Mouse (Mus musculus): ENCODE measurements around the gene Tcl1b2. TPM values are rescaled to one million over a fixed set of nuclear protein-coding genes. Genes with fewer than 3 reads are reported as not detected.
A peak's percentile ranks its signal among the peaks of the same experiment; 100 is the strongest.

Tcl1b2 gene
- total RNA-seq (2014; rRNA removed) (not detected in 2 replicates), polyA plus RNA-seq (2012; rRNA removed) (not detected in 2 replicates)

DNA sequence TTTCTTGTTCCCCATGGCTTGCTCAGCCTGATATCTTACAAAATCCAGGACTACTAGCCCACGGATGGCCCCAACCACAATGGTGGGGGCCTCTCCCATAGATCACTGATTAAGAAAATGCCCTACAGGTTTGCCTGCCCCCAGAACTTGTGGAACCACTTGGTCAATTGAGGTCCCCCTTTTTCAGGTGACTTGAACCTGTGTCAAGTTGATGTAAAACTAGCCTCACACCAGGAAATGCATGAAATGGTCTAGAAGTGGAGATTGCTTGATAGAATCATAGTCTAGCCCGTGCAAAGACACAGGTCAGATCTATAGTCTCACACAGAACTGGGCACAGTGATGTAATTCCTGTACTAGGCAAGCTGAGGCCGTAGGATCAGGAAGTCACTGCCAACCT lies at the start of gene Tcl1b2:
Tcl1b2 (plus strand) TSS at position 301 of the 400 bp plus-strand sequence.
- no peak for DNase-seq (ENCODE audit: extremely low read depth, low read depth, low spot score)
- Histone ChIP-seq H3K9ac (ENCODE audit: low read depth, low read length) (no peak within 1 kb of the TSS), H3K4me1 (ENCODE audit: control insufficient read depth, insufficient read depth, low read length) (no peaks in the 10 kb centered on the region), H3K36me3 (ENCODE audit: control insufficient read depth, insufficient read depth, low read length) (no peaks in the 10 kb centered on the region), H3K79me2 (ENCODE audit: control insufficient read depth, insufficient read depth, low read length) (no peaks in the 10 kb centered on the region), H3K4me3 (ENCODE audit: insufficient read depth, low read depth, low read length) (no peak within 1 kb of the TSS), H3K27ac (replicated peaks; ENCODE audit: insufficient read depth, low read depth, low read length) (no peak within 1 kb of the TSS), H3K27me3 (ENCODE audit: control insufficient read depth, insufficient read depth, low read length) (peaks cover 3% of the 10 kb centered on the region; the same call in 1 of the 2 replicates)
- TF ChIP-seq POLR2A (IDR thresholded peaks at IDR 0.05; ENCODE audit: extremely low read depth, insufficient read depth, low read length): no peak
- TF ChIP-seq CTCF (IDR thresholded peaks at IDR 0.05; ENCODE audit: low read depth, low read length): no peak
- WGBS: 67% methylated on average over 3 of the region's 3 CpGs

DNA sequence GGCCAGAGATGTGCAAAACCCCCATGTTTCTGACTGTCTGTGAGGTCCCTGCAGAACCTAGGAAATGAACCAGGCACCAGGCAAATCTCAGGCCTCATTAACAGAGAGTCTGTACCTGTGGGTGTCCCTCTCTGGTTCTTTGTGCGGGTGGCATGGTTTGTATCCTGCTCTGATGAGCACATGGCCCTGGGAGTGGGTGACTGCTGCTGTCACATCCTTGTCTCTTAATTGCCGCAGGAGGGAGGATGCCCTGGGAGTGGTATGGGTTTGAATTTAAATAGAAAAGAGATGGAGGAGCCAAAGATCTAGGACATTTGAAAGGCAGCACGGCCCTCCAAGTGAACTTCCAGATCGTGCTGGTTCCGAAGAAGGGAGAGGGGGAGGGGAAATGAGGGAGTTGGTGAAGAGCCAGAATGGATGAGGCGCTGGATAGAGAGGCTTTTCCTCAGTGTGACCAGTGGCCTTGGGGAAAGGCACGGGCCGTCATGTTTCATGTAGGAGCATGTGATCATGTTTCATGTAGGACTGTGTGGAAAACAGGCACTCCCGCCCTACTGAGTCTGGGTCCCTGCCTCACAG lies 46.3 kb upstream of the Tcl1b2 start:
- WGBS: 72% methylated on average over 9 of the region's 9 CpGs
- Histone ChIP-seq H3K36me3 (ENCODE audit: control insufficient read depth, insufficient read depth, low read length) (no peaks in the 10 kb centered on the region), H3K9ac (ENCODE audit: low read depth, low read length) (no peak overlapping the region), H3K4me1 (ENCODE audit: control insufficient read depth, insufficient read depth, low read length) (no peaks in the 10 kb centered on the region), H3K27me3 (ENCODE audit: control insufficient read depth, insufficient read depth, low read length) (no peaks in the 10 kb centered on the region), H3K79me2 (ENCODE audit: control insufficient read depth, insufficient read depth, low read length) (no peaks in the 10 kb centered on the region), H3K27ac (replicated peaks; ENCODE audit: insufficient read depth, low read depth, low read length) (no peak overlapping the region), H3K4me3 (ENCODE audit: insufficient read depth, low read depth, low read length) (no peak overlapping the region)
- no peak for TF ChIP-seq POLR2A (IDR thresholded peaks at IDR 0.05; ENCODE audit: extremely low read depth, insufficient read depth, low read length)
- TF ChIP-seq CTCF (IDR thresholded peaks at IDR 0.05; ENCODE audit: low read depth, low read length): no peak
- no peak for DNase-seq (ENCODE audit: extremely low read depth, low read depth, low spot score)

DNA sequence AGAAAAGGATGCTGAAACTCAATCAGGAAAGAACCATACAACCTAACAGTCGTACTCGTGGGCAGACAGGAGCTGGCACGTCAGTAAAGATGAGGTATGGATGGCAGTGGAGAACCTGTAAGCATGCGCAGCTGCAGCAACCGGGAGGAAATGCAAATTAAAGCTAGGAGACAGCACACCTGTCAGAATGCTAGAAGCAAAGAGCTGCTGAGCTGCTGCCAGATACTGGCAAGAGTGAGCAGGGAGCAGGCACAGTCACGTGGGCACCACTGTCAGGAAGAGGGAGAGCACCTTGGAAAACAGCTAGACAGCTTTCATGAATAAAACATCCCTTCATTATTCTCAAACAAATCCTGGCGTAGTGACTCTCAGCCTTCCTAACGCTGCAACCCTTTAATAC lies 42.9 kb upstream of the Tcl1b2 start:
- 64% methylated on average over 8 of the region's 8 CpGs for WGBS
- H3K27ac ChIP-seq (replicated peaks; ENCODE audit: insufficient read depth, low read depth, low read length): no peak overlapping the region
- no peaks in the 10 kb centered on the region for H3K36me3 ChIP-seq (ENCODE audit: control insufficient read depth, insufficient read depth, low read length)
- H3K27me3 ChIP-seq (ENCODE audit: control insufficient read depth, insufficient read depth, low read length): no peaks in the 10 kb centered on the region
- DNase-seq (ENCODE audit: extremely low read depth, low read depth, low spot score): no peak
- no peaks in the 10 kb centered on the region for H3K79me2 ChIP-seq (ENCODE audit: control insufficient read depth, insufficient read depth, low read length)
- H3K4me3 ChIP-seq (ENCODE audit: insufficient read depth, low read depth, low read length): no peak overlapping the region
- no peaks in the 10 kb centered on the region for H3K4me1 ChIP-seq (ENCODE audit: control insufficient read depth, insufficient read depth, low read length)
- no peak overlapping the region for H3K9ac ChIP-seq (ENCODE audit: low read depth, low read length)
- TF ChIP-seq POLR2A (IDR thresholded peaks at IDR 0.05; ENCODE audit: extremely low read depth, insufficient read depth, low read length) (no peak), CTCF (IDR thresholded peaks at IDR 0.05; ENCODE audit: low read depth, low read length) (no peak)

DNA sequence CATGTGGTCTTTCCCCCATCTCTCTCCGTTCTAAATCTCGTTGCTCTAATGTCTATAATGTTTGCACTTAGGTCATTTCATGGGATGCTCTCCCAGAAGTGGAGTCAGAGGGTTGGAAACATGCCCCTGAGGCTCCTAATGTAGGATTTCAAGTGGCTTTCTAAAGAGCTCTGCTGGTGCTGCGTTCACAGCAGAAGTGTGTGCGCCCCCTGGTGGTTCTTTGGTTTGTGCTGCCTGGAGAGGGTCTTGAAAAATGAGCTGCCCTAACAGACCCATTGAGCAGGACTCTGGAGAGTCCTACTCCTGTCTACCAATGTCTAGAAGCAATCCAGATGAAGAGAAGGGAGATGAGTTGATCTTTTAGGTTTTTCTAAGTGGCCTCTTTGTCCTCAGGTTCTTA lies 41.8 kb upstream of the Tcl1b2 start:
- Histone ChIP-seq H3K9ac (ENCODE audit: low read depth, low read length) (no peak overlapping the region), H3K79me2 (ENCODE audit: control insufficient read depth, insufficient read depth, low read length) (no peaks in the 10 kb centered on the region), H3K4me1 (ENCODE audit: control insufficient read depth, insufficient read depth, low read length) (no peaks in the 10 kb centered on the region), H3K4me3 (ENCODE audit: insufficient read depth, low read depth, low read length) (no peak overlapping the region), H3K27ac (replicated peaks; ENCODE audit: insufficient read depth, low read depth, low read length) (no peak overlapping the region), H3K36me3 (ENCODE audit: control insufficient read depth, insufficient read depth, low read length) (no peaks in the 10 kb centered on the region), H3K27me3 (ENCODE audit: control insufficient read depth, insufficient read depth, low read length) (no peaks in the 10 kb centered on the region)
- TF ChIP-seq POLR2A (IDR thresholded peaks at IDR 0.05; ENCODE audit: extremely low read depth, insufficient read depth, low read length) (no peak), CTCF (IDR thresholded peaks at IDR 0.05; ENCODE audit: low read depth, low read length) (peak; percentile 80)
- WGBS: 4% methylated on average over 4 of the region's 4 CpGs
- peak; percentile 45 for DNase-seq (ENCODE audit: extremely low read depth, low read depth, low spot score)

DNA sequence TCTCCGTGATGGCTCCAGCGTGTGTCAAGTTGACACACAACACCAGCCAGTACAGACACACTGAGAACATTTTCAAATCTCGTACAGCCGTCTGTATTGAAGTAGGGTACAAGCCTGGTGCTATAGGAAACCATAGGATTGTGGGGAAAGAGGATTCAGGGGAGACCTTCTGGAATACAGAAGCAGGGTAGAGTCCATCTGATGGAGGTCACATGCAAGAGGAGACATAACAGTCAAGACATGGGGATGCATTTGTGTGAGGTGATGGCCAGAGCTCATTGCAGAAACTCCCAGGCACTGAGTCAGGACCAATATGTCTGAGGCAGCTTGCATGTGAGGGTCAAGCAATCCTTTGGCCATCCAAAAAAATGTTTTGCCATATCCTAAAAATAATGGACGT lies 40.5 kb upstream of the Tcl1b2 start:
- Histone ChIP-seq H3K4me3 (ENCODE audit: insufficient read depth, low read depth, low read length) (no peak overlapping the region), H3K4me1 (ENCODE audit: control insufficient read depth, insufficient read depth, low read length) (no peaks in the 10 kb centered on the region), H3K27ac (replicated peaks; ENCODE audit: insufficient read depth, low read depth, low read length) (no peak overlapping the region), H3K9ac (ENCODE audit: low read depth, low read length) (no peak overlapping the region), H3K36me3 (ENCODE audit: control insufficient read depth, insufficient read depth, low read length) (no peaks in the 10 kb centered on the region), H3K79me2 (ENCODE audit: control insufficient read depth, insufficient read depth, low read length) (no peaks in the 10 kb centered on the region), H3K27me3 (ENCODE audit: control insufficient read depth, insufficient read depth, low read length) (no peaks in the 10 kb centered on the region)
- WGBS: 72% methylated on average over 5 of the region's 5 CpGs
- no peak for TF ChIP-seq POLR2A (IDR thresholded peaks at IDR 0.05; ENCODE audit: extremely low read depth, insufficient read depth, low read length)
- TF ChIP-seq CTCF (IDR thresholded peaks at IDR 0.05; ENCODE audit: low read depth, low read length): no peak
- no peak for DNase-seq (ENCODE audit: extremely low read depth, low read depth, low spot score)

DNA sequence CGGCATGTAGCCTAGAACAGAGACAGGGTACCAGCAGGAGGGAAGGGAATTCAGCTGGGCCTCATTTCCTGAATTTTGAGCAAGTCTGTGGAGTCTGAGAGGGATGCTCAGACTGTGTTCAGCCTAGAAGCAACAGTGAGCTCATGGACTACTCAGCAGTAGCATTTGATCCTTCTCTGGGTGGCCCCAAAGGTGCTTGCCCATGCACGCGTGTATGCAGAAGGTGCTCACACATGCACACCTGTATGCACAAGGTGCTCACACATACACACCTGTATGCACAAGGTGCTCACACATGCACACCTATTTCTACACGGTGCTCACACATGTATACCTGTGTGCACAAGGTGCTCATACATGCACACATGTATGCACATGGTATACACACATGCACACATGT lies 37.0 kb upstream of the Tcl1b2 start:
- H3K4me1 ChIP-seq (ENCODE audit: control insufficient read depth, insufficient read depth, low read length): no peaks in the 10 kb centered on the region
- no peak for DNase-seq (ENCODE audit: extremely low read depth, low read depth, low spot score)
- H3K27ac ChIP-seq (replicated peaks; ENCODE audit: insufficient read depth, low read depth, low read length): no peak overlapping the region
- H3K27me3 ChIP-seq (ENCODE audit: control insufficient read depth, insufficient read depth, low read length): no peaks in the 10 kb centered on the region
- H3K4me3 ChIP-seq (ENCODE audit: insufficient read depth, low read depth, low read length): no peak overlapping the region
- WGBS: 88% methylated on average over 4 of the region's 4 CpGs
- no peaks in the 10 kb centered on the region for H3K79me2 ChIP-seq (ENCODE audit: control insufficient read depth, insufficient read depth, low read length)
- no peak for TF ChIP-seq POLR2A (IDR thresholded peaks at IDR 0.05; ENCODE audit: extremely low read depth, insufficient read depth, low read length)
- TF ChIP-seq CTCF (IDR thresholded peaks at IDR 0.05; ENCODE audit: low read depth, low read length): no peak
- H3K36me3 ChIP-seq (ENCODE audit: control insufficient read depth, insufficient read depth, low read length): no peaks in the 10 kb centered on the region
- H3K9ac ChIP-seq (ENCODE audit: low read depth, low read length): no peak overlapping the region
